Mouse (Mus musculus) bone marrow macrophage, adult 2 months (primary cell): ENCODE data around the gene Pi4kb. TPM values are rescaled to one million over a fixed set of nuclear protein-coding genes. Genes with fewer than 3 reads are reported as not detected.
"Not testable (repeated sequence)": the region's sequence is repeated elsewhere in the genome, so short reads cannot be mapped to it uniquely, and the experiment has no call there.

Experiments used
- H3K27ac ChIP-seq: 2 replicates; pipeline ENCODE4 v1.5.1; 2012; ENCODE audit warnings: low read depth, low read length; ENCODE audit not compliant: insufficient read depth
- H3K4me1 ChIP-seq: 2 replicates; pipeline ENCODE4 v1.6.1; 2012; ENCODE audit warnings: low read length; ENCODE audit not compliant: control insufficient read depth, insufficient read depth
- H3K4me3 ChIP-seq: 2 replicates; pipeline ENCODE4 v1.5.1; 2012; ENCODE audit warnings: mild to moderate bottlenecking, low read length, moderate library complexity; ENCODE audit not compliant: insufficient read depth
- CTCF ChIP-seq: IDR thresholded peaks from 2 replicates; pipeline ENCODE4 v1.5.1; 2012; ENCODE audit warnings: low read depth, mild to moderate bottlenecking, low read length, moderate library complexity
- POLR2A ChIP-seq: IDR thresholded peaks from 2 replicates; pipeline ENCODE4 v1.6.1; 2012; ENCODE audit warnings: mild to moderate bottlenecking, low read depth, low read length, borderline replicate concordance
- polyA plus RNA-seq: library from polyadenylated mRNA; stranded (reverse); fragments of >200 nt; gene quantifications from 2 replicates; pipeline ENCODE4 v1.2.4, GENCODE M21; 2012; ENCODE audit not compliant: missing spikeins, insufficient read depth, insufficient read length

Gene Pi4kb
- polyA plus RNA-seq, 1 experiment: 28.6 TPM

DNA sequence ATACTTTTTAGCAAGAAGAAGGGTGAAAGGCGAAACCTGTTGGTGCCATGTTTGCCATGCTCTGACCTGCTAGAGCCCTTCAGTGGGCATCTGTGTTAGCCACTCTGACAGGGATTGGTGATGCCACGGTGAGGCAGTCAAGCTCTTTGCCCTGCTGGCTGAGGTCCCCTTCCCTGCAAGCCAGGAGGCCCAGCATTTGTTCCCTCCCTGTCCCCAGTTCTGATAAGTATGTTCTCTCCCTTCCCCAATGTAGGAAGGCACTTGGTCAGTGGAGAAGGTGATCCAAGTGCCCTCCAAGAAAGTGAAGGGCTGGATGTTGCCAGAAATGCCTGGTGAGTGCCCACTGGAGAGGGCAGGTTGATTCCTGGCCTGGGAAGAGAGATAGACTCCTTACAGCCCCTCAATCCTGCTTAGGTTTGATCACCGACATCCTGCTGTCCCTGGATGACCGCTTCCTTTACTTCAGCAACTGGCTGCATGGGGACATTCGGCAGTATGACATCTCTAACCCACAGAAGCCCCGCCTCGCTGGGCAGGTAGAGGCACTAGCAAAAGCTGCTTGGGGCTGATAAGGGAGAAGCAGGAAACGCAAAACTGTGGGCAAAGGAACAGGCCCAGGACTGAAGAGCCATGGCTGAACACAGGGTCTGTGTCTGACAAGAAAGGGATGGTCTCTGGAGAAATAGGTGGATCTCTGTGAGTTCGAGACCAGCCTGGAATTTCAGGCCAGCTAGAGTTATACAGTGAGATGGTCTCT, 32.1 kb upstream of the Pi4kb start:
- not testable (repeated sequence) for H3K27ac ChIP-seq, H3K4me1 ChIP-seq, H3K4me3 ChIP-seq

DNA sequence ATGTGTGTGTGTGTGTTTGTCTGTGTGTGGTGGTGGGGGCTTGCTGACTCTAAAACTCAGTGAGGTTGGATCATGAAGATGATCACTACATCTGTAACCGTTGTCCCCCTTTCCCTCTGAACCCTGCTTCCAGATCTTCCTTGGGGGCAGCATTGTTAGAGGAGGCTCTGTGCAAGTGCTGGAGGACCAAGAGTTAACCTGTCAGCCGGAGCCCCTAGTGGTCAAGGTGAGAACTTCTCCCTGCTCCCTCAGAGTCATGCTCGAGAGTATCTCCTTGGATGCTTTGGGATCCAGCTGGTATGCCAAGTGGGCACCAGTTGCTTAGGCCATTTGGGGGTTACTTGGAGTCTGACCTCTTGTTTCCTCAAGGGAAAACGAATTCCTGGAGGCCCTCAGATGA, 30.8 kb upstream of the Pi4kb start:
- H3K4me1 ChIP-seq, H3K27ac ChIP-seq, H3K4me3 ChIP-seq: not testable (repeated sequence)

DNA sequence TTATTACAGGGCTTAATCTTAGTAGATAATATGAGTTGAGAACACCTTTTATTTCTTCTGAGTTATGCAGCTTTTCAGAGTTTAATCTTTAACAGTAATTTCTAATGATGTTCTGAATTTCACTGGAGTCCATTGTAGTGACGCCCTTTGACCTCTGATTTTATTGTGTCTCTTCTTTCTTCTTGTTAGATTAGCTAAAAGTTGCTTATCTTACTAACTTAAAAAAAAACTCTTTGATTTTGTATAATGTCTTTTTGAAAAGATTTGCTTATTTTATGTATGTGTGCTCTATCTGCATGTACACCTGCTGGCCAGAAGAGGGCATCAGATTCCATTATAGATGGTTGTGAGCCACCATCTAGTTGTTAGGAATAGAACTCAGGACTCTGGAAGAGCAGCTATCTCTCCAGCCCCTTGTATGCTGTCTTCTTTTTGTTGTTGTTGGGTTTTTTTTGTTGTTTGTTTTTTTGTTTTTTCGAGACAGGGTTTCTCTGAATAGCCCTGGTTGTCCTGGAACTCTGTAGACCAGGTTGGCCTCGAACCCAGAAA, 26.4 kb upstream of the Pi4kb start:
- Histone ChIP-seq H3K4me3 (no peak overlapping the region), H3K27ac (no peak overlapping the region), H3K4me1 (peaks cover 14% of the 10 kb centered on the region)
- no peak for TF ChIP-seq CTCF
- no peak for TF ChIP-seq POLR2A

DNA sequence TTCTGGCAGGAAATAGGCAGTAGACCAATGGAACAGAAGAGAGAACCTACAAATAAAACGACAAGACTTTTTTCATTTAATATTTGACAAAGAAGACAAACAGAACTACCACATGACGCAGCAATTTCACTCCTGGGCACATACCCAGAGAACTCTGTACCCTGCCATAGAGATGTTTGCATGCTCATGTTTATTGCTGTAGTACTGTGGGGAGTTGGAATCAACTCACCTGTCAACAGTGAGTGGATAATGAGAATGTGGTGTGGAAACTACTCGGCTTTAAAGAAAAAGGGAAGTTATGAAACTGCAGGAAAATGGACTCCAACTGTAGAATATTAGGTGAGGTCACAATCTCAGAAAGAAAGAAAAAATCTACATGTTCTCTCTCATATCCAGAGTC, 24.9 kb upstream of the Pi4kb start:
- no peak overlapping the region for H3K4me3 ChIP-seq
- no peak overlapping the region; the same call in 1 of the 2 replicates for H3K27ac ChIP-seq
- H3K4me1 ChIP-seq: peaks cover 14% of the 10 kb centered on the region
- TF ChIP-seq POLR2A: no peak
- no peak for TF ChIP-seq CTCF

DNA sequence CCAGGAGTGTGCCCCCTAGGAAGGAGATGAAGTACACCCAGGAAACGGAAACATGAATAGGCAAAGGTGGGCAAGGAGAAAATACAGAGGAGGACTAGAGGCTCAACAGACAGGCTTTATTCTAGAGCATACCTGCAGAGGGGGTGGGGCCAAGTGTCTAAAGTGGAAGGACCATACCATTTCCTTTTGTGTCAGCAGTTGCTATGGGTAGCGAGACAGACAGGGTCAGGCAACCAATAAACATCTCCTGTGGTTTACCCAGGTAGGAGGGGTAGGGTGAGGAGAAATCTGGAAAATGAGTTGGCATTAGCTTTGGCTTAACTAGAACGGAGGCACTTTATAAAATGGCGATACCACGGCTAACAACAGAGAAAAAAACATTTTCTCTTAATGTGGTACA, 21.7 kb upstream of the Pi4kb start:
- Histone ChIP-seq H3K4me3 (no peak overlapping the region; the same call in 1 of the 2 replicates), H3K4me1 (peaks cover 17% of the 10 kb centered on the region), H3K27ac (no peak overlapping the region)
- TF ChIP-seq CTCF: no peak
- TF ChIP-seq POLR2A: no peak

DNA sequence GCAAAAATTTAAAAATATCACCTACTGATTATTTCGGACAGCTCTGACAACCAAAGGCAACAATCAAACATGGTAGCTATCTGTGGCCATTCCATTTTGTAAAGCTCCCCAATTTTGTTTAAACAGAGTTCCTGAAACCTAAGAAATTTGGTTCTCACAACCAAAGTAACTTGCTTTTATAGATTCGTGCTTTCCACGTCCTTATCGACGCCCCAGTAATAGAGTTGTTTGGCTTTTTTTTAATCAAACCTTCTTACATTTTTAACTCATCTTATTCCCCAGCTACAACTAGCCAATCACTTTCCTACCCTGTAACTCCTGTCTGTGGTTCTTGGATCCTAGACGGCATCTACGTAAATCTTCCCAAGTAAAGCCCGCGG, 21.2 kb upstream of the Pi4kb start:
- Histone ChIP-seq H3K27ac (peak overlapping the region; percentile 85), H3K4me3 (peak overlapping the region; percentile 80), H3K4me1 (peaks cover 17% of the 10 kb centered on the region)
- TF ChIP-seq CTCF (no peak), POLR2A (no peak)

DNA sequence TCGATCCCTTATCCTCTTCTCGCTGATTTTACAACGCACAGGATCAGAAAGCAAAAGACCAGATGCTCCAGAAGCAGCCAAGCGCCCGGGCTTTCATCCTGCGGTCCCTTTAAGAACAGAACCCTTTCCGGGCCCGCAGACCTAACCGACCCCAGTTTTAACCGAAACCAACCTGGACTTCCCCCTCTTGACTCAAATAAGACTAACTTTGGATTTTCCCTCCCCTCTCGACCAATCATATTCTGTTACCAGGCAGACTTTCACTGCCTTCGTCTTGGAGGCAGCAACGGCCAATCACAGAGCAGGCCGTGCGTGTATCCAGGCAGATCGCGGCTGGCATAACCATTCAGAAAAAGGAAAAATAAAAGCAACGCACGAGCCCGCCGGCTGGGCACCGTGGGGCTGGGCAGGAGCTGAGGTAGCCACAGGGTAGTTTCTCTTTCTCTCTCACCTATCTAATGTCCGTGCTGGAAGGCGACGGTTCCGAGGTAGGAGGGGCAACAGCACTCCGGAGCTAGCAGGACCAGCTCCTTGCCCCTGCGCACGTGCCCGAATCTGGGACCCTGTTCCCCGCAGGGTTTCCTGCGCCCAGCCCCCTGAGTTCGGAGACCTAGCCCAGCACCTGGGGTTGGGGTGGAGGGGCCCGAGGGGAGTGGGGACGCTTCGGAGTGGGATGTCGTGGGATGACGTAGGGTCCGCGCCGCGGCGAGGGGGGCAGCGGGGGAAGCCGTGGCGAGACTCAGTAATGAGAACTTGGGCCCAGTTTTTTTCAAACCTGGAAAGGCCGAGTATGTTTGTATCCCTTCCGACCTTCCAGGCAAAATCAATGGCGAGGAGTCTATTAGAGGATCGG, 20.5 kb upstream of the Pi4kb start, which contains the start of gene Rfx5:
Gene Rfx5, plus strand, starts transcription at position 312 of the 853 bp plus-strand sequence.
- peak within 1 kb of the TSS; percentile 85 for H3K27ac ChIP-seq
- H3K4me3 ChIP-seq: peak within 1 kb of the TSS; percentile 99
- peaks cover 17% of the 10 kb centered on the region for H3K4me1 ChIP-seq
- no peak for TF ChIP-seq CTCF

DNA sequence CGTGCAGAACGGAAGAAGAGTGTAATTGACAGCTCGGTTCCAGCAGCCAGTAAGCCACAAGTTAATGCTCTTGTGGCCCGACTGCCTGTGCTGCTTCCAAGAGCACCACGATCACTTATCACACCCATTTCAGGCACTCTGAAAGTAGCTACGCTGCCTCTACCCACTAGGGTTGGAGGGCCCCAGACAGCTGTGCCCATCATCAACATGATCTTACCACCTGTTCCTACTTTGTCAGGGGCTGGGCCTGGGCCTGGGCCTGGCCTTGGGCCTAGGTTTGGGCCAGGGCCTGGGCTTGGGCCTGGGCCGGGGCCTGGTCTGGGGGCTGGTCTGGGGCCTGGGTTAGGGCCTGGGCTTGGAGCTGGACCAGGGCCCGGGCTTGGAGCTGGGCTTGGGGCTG, 16.2 kb upstream of the Pi4kb start:
- Histone ChIP-seq H3K27ac (no peak overlapping the region), H3K4me3 (no peak overlapping the region), H3K4me1 (peaks cover 3% of the 10 kb centered on the region; the same call in 1 of the 2 replicates)
- no peak for TF ChIP-seq CTCF
- TF ChIP-seq POLR2A: no peak

DNA sequence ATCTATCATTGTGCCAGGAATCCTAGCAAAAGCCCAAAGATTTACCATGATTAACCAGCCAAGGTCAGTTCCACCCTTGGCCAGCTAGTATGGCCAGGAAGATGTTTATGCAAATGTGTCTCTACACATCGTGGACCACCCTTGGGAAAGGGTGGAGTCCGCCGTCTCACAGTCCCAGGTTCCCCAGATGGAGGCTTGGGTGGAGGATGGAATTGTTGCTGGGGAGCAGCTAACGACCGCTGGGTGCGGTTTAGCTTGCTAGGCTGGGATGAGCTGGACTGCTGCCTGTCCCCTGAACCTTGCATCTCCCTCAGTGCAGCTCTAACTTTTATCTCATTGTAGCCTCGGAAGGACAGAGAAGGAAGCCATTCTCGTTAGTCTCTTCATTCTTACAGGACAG, 14.7 kb upstream of the Pi4kb start:
- no peak overlapping the region for H3K4me3 ChIP-seq
- H3K4me1 ChIP-seq: peaks cover 2% of the 10 kb centered on the region; the same call in 1 of the 2 replicates
- TF ChIP-seq POLR2A: no peak
- TF ChIP-seq CTCF: no peak
- H3K27ac ChIP-seq: no peak overlapping the region

DNA sequence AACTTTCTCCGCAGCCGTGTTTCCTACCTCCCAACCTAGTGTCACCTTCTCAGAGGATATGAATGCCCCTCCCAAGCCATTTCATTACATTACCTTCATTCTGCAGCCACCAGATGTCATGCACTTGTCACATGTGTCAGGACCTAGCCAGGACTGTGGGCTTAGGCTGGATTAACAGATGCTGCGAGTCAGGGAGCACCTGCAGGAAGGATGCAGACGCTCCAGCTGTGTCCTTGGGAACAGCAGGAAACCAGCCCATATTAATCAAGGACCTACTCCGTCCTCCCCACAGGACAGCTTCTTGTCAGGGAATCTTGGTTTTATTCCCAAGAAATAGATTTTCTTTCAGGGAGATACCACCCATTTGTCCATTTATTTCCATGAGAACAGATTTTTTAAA, 14.2 kb upstream of the Pi4kb start:
- no peak for TF ChIP-seq CTCF
- no peak for TF ChIP-seq POLR2A
- Histone ChIP-seq H3K27ac (no peak overlapping the region), H3K4me3 (no peak overlapping the region), H3K4me1 (no peaks in the 10 kb centered on the region)
